Mouse (Mus musculus) lung, postnatal 0 days (tissue): ENCODE measurements around the gene Atp6v0a1. TPM values are rescaled to one million over a fixed set of nuclear protein-coding genes. Genes with fewer than 3 reads are reported as not detected.

Source experiments
- ATAC-seq: fragments of 200-750 bp; cut with Nextera tagmentation; 2 replicates; pipeline ENCODE4 v1.8.0; 2017; ENCODE audit warnings: moderate library complexity
- DNase-seq: peaks from one replicate; pipeline ENCODE4 v3.0.0-alpha.2; 2016; ENCODE audit warnings: low spot score
- H3K27ac ChIP-seq: fragments of 300-500 bp; sonication (generic); 2 replicates; pipeline ENCODE4 v1.5.1; 2014; ENCODE audit warnings: antibody characterized with exemption, mild to moderate bottlenecking, low read length, mixed read lengths
- H3K27me3 ChIP-seq: fragments of 300-500 bp; sonication (generic); replicated peaks from 2 replicates; pipeline ENCODE4 v1.6.1; 2014; ENCODE audit warnings: low read length, mixed read lengths; ENCODE audit not compliant: insufficient read depth
- H3K36me3 ChIP-seq: fragments of 300-500 bp; sonication (generic); 2 replicates; pipeline ENCODE4 v1.6.1; 2014; ENCODE audit warnings: low read length, mixed read lengths; ENCODE audit not compliant: insufficient read depth
- H3K4me1 ChIP-seq: fragments of 300-500 bp; sonication (generic); 2 replicates; pipeline ENCODE4 v1.6.1; 2014; ENCODE audit warnings: antibody characterized with exemption, low read depth, low read length, mixed read lengths; ENCODE audit not compliant: insufficient read depth
- H3K4me2 ChIP-seq: fragments of 300-500 bp; sonication (generic); replicated peaks from 2 replicates; pipeline ENCODE4 v1.6.1; 2014; ENCODE audit warnings: low read depth, mild to moderate bottlenecking, low read length, moderate library complexity, mixed read lengths
- H3K4me3 ChIP-seq: fragments of 300-500 bp; sonication (generic); 2 replicates; pipeline ENCODE4 v1.5.1; 2014; ENCODE audit warnings: low read depth, low read length
- H3K9ac ChIP-seq: fragments of 300-500 bp; sonication (generic); replicated peaks from 2 replicates; pipeline ENCODE4 v1.6.1; 2014; ENCODE audit warnings: low read depth, mild to moderate bottlenecking
- H3K9me3 ChIP-seq: fragments of 300-500 bp; sonication (generic); 2 replicates; pipeline ENCODE4 v1.6.1; 2016; ENCODE audit warnings: low read length, mixed read lengths
- CTCF ChIP-seq: IDR thresholded peaks from 2 replicates; pipeline ENCODE4 v1.5.1; 2016; ENCODE audit warnings: antibody characterized with exemption, mild to moderate bottlenecking
- EP300 ChIP-seq: IDR thresholded peaks from 2 replicates; pipeline ENCODE4 v1.6.1; 2016; ENCODE audit warnings: antibody characterized with exemption, mild to moderate bottlenecking, control low read depth
- WGBS: fragments of 180-500 bp; shearing (Covaris S2); extraction: QIAGEN DNeasy Blood & Tissue Kit; methylation state at CpG from one replicate; pipeline ENCODE4 v1.1.7; 2014; 5-methylcytosine and 5-hydroxymethylcytosine counted together
- polyA plus RNA-seq: library from polyadenylated mRNA; unstranded; fragments of >200 nt; fragmentation: Nextera tagmentation; extraction: Ambion mirVana; gene quantifications from 2 replicates; pipeline ENCODE4 v1.2.1, GENCODE M21; 2015

Atp6v0a1 gene
- polyA plus RNA-seq, 1 experiment from 2014 or later, result 51.3 TPM

DNA sequence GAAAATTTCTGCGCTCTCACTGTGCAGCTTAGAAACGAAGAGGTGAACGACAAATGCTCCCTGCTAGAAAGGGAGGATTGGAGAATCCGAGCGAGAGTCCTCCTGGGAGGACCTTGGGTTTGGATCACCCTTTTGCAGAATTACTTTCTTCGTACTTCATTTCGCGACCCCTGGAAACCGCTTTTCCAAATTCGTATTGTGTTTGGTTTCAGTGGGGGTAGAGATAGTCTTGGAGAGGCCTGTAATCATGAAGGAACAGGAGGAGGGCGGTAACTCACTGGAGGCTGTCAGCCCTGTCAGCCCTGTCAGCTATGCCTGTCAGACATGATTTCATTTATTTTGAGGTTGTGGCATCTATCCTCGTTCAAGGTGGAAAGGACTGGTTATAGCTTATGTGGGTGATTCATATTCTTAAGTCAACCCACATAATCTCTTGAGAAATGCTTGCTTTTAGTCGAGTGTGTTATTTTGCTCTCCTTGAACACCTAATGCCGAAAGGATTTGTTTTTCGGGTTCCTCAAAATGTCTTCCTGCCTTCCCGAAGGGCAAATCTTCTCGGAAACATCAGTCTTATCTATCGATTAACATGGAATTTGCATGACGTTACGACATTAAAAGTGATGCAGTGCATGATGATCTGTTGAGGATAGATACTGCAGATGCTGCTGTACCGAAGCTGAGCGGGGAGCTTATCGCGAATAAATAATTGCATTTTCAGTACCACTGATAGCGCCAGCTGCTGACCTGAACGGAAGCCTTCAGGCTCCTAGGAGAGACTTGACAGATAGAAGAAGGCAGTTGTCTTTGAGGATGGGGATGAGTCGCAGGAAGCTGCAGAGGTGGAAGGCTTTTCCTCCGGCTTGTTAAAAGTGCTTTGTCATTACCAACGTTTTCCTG lies 884 bp downstream of the Atp6v0a1 start:
- peak overlapping the region; percentile 94 for H3K27ac ChIP-seq
- peak overlapping the region; percentile 68 for H3K4me2 ChIP-seq
- peak overlapping the region; percentile 77 for H3K4me3 ChIP-seq
- TF ChIP-seq CTCF, result peak; percentile 28; the same call in 1 of the 2 replicates
- TF ChIP-seq EP300, result no peak
- no peaks in the 10 kb centered on the region; the same call in 1 of the 2 replicates for H3K4me1 ChIP-seq
- no peaks in the 10 kb centered on the region for H3K27me3 ChIP-seq
- peak; percentile 53 for DNase-seq
- H3K36me3 ChIP-seq, result 0 out of 2 replicates have a peak, but pooled peaks cover 12% of the 10 kb centered on the region
- H3K9me3 ChIP-seq, result no peaks in the 10 kb centered on the region
- no peak for ATAC-seq
- 3% methylated on average over 29 of the region's 29 CpGs for WGBS
- peak overlapping the region; percentile 69 for H3K9ac ChIP-seq

DNA sequence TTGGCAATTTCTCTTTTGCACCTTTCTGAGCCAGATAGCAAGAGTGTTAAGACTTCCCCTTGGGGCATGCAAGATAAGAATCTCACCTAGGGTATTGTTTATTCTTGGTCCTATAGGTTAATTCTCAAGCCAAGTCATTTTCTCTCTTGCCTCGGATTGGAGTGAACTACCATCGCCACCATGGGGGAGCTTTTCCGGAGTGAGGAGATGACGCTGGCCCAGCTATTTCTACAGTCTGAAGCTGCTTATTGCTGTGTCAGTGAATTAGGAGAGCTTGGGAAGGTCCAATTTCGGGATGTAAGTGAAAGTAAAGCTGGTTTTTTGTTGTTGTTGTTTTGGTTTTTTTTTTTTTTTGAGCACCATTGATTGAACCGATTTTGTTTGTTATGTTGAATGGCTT lies 2.4 kb downstream of the Atp6v0a1 start:
- TF ChIP-seq CTCF (no peak), EP300 (no peak)
- Histone ChIP-seq H3K4me2 (0 out of 2 replicates have a peak overlapping the region, but pooled peaks have one; percentile 6), H3K4me3 (no peak overlapping the region), H3K9me3 (no peaks in the 10 kb centered on the region), H3K27ac (no peak overlapping the region), H3K36me3 (0 out of 2 replicates have a peak, but pooled peaks cover 12% of the 10 kb centered on the region), H3K9ac (no peak overlapping the region), H3K27me3 (no peaks in the 10 kb centered on the region), H3K4me1 (no peaks in the 10 kb centered on the region; the same call in 1 of the 2 replicates)
- 66% methylated on average over 6 of the region's 6 CpGs for WGBS
- DNase-seq, result no peak
- ATAC-seq, result no peak

- 84% methylated on average over 12 of the region's 12 CpGs for WGBS
- Histone ChIP-seq H3K4me3 (no peak overlapping the region), H3K27me3 (no peaks in the 10 kb centered on the region), H3K9me3 (no peaks in the 10 kb centered on the region), H3K9ac (no peak overlapping the region), H3K36me3 (peaks cover 45% of the 10 kb centered on the region), H3K4me2 (no peak overlapping the region), H3K27ac (no peak overlapping the region), H3K4me1 (no peaks in the 10 kb centered on the region)
- no peak for DNase-seq
- ATAC-seq, result no peak
- TF ChIP-seq CTCF (no peak), EP300 (no peak)
Observed at GRCm38 (mm10) chr11:101023371-101023770, 14.1 kb downstream of the Atp6v0a1 start.

DNA sequence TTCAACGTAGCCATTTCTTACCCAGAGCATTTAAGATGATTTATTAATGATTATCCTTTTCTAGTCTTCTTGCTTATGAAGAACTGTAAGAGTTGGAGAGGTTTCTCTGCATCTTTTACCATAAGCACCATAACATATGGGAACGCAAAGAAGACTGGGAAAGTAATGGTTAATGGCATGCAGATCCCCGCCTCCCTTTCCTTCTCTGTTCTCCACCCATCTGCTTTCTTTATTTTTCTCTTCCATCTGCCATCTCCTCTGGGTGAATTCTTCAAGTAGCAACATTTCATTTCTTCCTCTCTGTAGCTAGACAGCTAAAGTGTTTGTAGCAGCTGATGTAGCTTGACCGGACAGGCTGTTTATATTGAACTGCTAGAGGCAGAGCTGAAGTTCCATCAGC lies 14.7 kb downstream of the Atp6v0a1 start:
- Histone ChIP-seq H3K4me1 (no peaks in the 10 kb centered on the region), H3K9ac (no peak overlapping the region), H3K36me3 (peaks cover 47% of the 10 kb centered on the region), H3K9me3 (no peaks in the 10 kb centered on the region), H3K4me3 (no peak overlapping the region), H3K27me3 (no peaks in the 10 kb centered on the region), H3K27ac (no peak overlapping the region), H3K4me2 (no peak overlapping the region)
- no peak for DNase-seq
- ATAC-seq, result no peak
- TF ChIP-seq CTCF (no peak), EP300 (no peak)
- 78% methylated on average over 4 of the region's 4 CpGs for whole genome bisulfite sequencing

DNA sequence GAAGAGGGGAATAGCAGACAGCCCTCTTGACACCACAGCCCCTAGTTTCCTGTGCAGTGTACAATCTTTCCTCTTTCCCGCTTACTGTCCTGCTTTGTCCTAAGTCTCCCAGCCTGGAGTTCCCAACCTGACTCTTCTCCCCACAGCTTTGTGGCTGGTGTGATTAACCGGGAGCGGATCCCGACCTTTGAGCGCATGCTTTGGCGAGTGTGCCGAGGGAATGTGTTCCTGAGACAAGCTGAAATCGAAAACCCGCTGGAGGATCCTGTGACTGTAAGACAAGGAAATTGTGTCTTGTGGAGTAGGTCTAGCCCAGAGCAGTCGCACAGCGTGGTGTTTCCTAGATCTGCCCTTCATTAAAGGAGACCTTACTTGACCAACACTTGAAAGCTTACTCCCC lies 17.9 kb downstream of the Atp6v0a1 start:
- TF ChIP-seq CTCF (no peak), EP300 (no peak)
- no peaks in the 10 kb centered on the region for H3K9me3 ChIP-seq
- WGBS, result 85% methylated on average over 11 of the region's 11 CpGs
- no peak overlapping the region for H3K4me3 ChIP-seq
- no peak overlapping the region for H3K27ac ChIP-seq
- H3K4me2 ChIP-seq, result no peak overlapping the region
- H3K36me3 ChIP-seq, result peaks cover 43% of the 10 kb centered on the region
- ATAC-seq (no peak), DNase-seq (no peak)
- H3K27me3 ChIP-seq, result no peaks in the 10 kb centered on the region
- H3K9ac ChIP-seq, result no peak overlapping the region
- no peaks in the 10 kb centered on the region for H3K4me1 ChIP-seq

DNA sequence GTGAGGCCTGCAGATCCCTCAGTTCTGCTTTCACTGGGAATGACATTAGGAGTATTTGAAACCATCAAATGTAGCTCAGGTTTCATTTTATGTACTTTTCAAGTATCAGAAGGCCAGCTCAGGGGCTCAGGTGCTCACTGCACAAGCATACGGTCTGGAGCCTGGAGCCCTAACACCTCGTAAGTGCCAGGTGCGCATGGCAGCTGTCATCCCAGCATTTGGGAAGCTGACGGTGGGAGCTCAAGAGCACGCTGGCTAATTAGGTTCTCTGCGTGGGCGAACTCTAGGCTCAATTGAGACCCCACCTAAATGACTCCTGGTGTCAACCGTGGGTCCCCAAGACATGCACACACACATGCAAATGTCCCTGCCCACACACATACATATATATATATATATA lies 20.1 kb downstream of the Atp6v0a1 start:
- no peak for ATAC-seq
- H3K27me3 ChIP-seq, result no peaks in the 10 kb centered on the region
- TF ChIP-seq CTCF, result no peak
- TF ChIP-seq EP300, result no peak
- no peaks in the 10 kb centered on the region for H3K4me1 ChIP-seq
- H3K4me3 ChIP-seq, result no peak overlapping the region
- WGBS, result 87% methylated on average over 8 of the region's 8 CpGs
- no peak for DNase-seq
- no peaks in the 10 kb centered on the region for H3K9me3 ChIP-seq
- peaks cover 38% of the 10 kb centered on the region for H3K36me3 ChIP-seq
- H3K9ac ChIP-seq, result no peak overlapping the region
- no peak overlapping the region for H3K27ac ChIP-seq
- no peak overlapping the region for H3K4me2 ChIP-seq
